Mouse (Mus musculus) megakaryocyte, embryonic 14.5 days (primary cell): ENCODE results near the gene Lcn4. TPM values are rescaled to one million over a fixed set of nuclear protein-coding genes. Genes with fewer than 3 reads are reported as not detected.
A peak's percentile ranks its signal among the peaks of the same experiment; 100 is the strongest.

Source experiments
- H3K27me3 ChIP-seq: replicated peaks from 2 replicates; pipeline ENCODE3; 2012; ENCODE audit warnings: inconsistent platforms
- H3K36me3 ChIP-seq: replicated peaks from 2 replicates; pipeline ENCODE3; 2012; ENCODE audit warnings: low read length, inconsistent platforms, mixed read lengths
- H3K4me1 ChIP-seq: 2 replicates; pipeline ENCODE4 v1.6.1; 2012; ENCODE audit warnings: inconsistent platforms
- H3K4me3 ChIP-seq: replicated peaks from 2 replicates; pipeline ENCODE3; 2012; ENCODE audit warnings: moderate library complexity, mild to moderate bottlenecking, inconsistent platforms
- H3K9me3 ChIP-seq: 2 replicates; pipeline ENCODE4 v1.6.1; 2012; ENCODE audit warnings: inconsistent platforms
- FLI1 ChIP-seq: IDR thresholded peaks from 2 replicates; pipeline ENCODE4 v1.6.1; 2012; ENCODE audit warnings: low read length, inconsistent platforms, mixed read lengths
- GATA1 ChIP-seq: IDR thresholded peaks from 3 replicates; pipeline ENCODE4 v1.6.1; 2012; ENCODE audit warnings: mixed read lengths, low read length, inconsistent platforms, borderline replicate concordance
- polyA plus RNA-seq: library from polyadenylated mRNA; stranded (reverse); fragments of >175 nt; gene quantifications from 2 replicates; pipeline ENCODE4 v1.2.3, GENCODE M21; 2012; ENCODE audit warnings: low replicate concordance; ENCODE audit not compliant: insufficient read depth

Gene Lcn4
- polyA plus RNA-seq, 1 experiment = not detected

DNA sequence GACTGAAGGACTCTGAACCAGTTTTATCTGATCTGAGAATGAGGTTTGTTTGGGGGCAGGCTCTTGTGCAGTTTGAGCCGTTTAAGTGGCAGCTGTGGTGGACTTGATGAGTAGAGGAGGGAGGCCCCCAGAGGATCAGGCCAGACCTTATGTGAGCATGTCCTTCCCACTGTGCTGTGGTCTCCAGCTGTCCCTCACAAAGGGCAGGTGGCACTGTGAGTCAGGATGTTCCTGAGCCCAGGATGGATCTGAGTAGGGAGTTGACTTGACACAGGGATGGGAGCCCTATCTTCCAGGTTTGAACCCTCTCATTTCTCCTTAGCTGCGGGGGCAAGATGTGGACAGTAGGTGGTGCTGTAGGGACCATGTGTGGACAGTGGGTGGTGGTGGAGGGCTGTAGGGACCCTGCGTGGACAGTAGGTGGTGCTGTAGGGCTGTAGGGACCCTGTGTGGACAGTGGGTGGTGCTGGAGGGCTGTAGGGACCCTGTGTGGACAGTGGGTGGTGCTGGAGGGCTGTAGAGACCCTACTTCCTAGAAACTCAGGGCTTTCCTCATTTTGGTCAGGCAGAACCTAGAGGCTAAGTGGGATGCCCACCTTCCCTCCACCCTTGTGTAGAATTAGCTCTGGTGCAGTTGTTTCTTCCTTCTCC is 24.3 kb downstream of the Lcn4 start:
- no peak for TF ChIP-seq FLI1
- no peak for TF ChIP-seq GATA1

DNA sequence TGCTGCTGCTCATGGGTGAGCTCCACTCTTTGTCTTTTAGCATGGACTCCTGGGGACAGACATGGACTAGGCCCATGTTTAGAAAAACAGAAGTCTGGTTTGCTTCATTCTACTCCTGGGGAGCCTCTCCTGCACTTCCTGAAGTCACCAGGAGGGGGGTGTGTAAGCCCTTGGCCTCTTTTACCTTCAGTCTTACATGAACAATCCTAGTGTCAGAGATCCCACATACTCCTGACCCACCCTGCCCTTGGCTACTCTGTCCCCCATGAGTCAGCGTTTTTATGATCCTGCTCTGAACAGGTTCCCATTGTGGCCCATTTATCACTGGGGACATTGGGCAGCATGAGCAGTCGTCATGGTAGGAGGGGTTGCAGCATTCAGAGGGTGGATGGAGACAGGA is 27.1 kb downstream of the Lcn4 start:
- Histone ChIP-seq H3K27me3 (peaks cover 1% of the 10 kb centered on the region), H3K36me3 (peaks cover 1% of the 10 kb centered on the region), H3K4me1 (peaks cover 57% of the 10 kb centered on the region), H3K9me3 (no peaks in the 10 kb centered on the region), H3K4me3 (no peak overlapping the region)
- TF ChIP-seq FLI1 = no peak
- no peak for TF ChIP-seq GATA1

More for the DNA sequence above, 24.3 kb downstream of the Lcn4 start:
- no peaks in the 10 kb centered on the region for H3K9me3 ChIP-seq
- H3K36me3 ChIP-seq = no peaks in the 10 kb centered on the region
- peaks cover 1% of the 10 kb centered on the region for H3K27me3 ChIP-seq
- peaks cover 56% of the 10 kb centered on the region for H3K4me1 ChIP-seq
- no peak overlapping the region for H3K4me3 ChIP-seq

DNA sequence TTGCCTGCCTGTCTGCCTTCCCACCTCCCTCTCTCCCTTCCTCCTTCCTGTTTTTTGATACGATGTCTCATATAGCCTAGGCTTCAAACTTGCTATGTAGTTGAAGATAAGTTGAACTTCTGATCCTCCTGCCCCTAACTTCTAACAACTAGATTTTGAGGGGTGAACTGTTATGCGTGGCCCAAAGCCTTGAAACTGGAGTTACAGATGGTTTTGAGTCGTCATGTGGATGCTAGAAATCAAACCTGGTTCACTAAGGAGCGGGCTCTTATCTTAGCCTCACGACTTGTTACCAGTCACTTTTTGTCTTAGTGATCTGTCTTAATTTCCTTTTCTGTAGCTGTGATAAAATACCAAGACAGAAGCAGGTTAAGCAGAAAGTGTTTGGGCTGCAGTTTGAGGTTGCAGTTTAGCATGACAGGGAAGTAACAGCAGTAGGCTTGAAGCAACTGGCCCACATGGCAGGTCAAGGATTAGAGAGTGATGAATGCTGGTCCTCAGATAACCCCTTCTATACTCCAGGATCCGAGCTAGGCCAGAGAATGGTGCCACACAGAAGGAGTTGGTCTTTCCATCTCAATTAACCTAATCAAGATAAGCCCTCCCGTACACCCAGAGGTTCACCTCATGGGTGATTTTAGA is 30.0 kb downstream of the Lcn4 start:
- H3K36me3 ChIP-seq = peaks cover 28% of the 10 kb centered on the region
- peak overlapping the region; percentile 98 for H3K4me3 ChIP-seq
- H3K27me3 ChIP-seq = peaks cover 1% of the 10 kb centered on the region
- TF ChIP-seq FLI1 (no peak), GATA1 (no peak)
- H3K9me3 ChIP-seq = no peaks in the 10 kb centered on the region
- peaks cover 65% of the 10 kb centered on the region for H3K4me1 ChIP-seq

DNA sequence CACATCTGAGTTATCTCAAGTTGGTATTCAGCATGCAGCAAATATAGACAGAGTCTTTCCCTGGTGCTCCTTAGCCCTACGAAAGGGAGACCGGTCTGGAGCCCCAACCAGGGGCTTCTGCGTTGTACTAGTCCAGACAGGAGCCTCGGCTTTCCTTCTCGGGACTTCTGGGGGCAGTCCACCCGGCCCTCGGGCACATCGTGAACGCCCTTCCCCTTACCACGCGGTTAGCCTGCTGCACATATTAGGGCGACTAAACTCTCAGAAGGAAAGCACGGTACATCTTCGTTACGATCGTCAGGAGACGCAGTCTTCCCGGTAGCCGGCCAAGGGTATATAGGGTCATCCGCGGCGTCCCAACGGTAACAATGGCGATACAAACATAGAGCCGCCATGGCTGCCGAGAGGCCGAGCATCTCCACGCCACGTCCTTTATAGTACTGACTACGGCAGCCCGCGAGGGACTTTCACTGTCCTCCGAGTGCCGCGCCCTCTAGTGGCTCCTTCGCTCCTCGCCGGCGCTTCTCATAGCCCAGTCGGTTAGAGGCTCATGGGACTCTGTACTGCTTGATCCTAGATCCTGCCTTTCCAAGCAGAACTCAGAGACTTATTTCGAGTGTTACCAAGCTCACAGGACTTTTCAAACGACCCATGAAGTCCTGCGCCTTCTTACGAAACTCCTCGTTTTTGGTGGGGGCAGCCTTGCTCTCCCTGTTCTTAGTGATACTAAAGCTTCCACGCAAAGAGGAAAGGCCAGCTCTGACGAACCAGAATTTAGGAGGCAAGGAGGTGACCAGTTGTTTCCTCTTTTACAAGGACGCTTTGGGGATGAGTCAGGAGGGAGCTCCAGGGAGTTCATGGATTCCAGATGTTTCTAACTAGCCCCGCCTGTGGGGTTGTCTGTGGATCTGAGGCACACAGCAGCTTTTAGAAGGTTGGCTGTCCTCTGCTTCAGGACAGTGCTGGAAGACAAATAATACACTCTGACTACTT is 30.9 kb downstream of the Lcn4 start:
- peak overlapping the region; percentile 98 for H3K4me3 ChIP-seq
- peaks cover 75% of the 10 kb centered on the region for H3K4me1 ChIP-seq
- no peaks in the 10 kb centered on the region for H3K9me3 ChIP-seq
- H3K36me3 ChIP-seq = peaks cover 38% of the 10 kb centered on the region
- H3K27me3 ChIP-seq = no peaks in the 10 kb centered on the region
- TF ChIP-seq GATA1 (no peak), FLI1 (no peak)

DNA sequence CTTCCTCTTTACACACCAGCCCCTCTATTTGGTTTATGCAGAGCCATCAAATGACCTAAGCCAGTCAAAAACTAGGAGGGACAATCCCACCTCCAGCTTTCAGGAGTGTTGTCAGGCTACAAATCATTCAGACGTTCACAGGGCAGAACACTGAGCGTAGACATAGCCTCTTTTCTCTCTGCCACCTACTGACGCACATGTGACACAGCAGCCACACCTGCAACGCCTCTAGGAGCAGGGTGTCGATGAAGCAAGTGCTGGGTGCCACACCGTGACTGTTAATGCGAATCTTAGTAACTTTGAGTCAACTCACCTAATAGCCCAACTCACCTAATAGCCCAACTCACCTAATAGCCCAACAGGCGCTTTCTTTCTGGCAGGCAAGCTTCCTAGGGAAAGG is 32.0 kb downstream of the Lcn4 start:
- Histone ChIP-seq H3K27me3 (no peaks in the 10 kb centered on the region), H3K4me1 (peaks cover 77% of the 10 kb centered on the region), H3K4me3 (peak overlapping the region; percentile 92), H3K36me3 (peaks cover 49% of the 10 kb centered on the region), H3K9me3 (no peaks in the 10 kb centered on the region)
- TF ChIP-seq GATA1 (no peak), FLI1 (no peak)

DNA sequence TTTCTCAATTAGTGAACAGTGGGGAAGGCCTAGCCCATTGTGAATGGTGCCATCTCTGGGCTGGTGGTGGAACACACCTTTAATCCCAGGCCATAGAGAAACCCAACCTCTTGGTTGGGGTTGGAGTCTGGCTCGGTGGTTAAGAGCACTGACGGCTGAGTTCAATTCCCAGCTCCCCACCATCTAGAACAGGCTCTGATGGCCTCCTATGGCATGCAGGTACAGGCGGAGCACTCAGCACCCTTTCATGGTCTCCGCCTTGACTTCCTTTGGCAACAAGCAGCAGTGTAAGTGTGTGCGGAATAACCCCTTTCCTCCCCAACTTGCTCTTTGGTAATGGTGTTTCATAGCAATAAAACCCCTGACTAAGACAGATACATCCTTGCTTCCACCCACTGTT is 32.5 kb downstream of the Lcn4 start:
- H3K27me3 ChIP-seq = no peaks in the 10 kb centered on the region
- peaks cover 54% of the 10 kb centered on the region for H3K36me3 ChIP-seq
- H3K4me3 ChIP-seq = peak overlapping the region; percentile 92
- peaks cover 77% of the 10 kb centered on the region for H3K4me1 ChIP-seq
- H3K9me3 ChIP-seq = no peaks in the 10 kb centered on the region
- TF ChIP-seq GATA1 = no peak
- no peak for TF ChIP-seq FLI1

DNA sequence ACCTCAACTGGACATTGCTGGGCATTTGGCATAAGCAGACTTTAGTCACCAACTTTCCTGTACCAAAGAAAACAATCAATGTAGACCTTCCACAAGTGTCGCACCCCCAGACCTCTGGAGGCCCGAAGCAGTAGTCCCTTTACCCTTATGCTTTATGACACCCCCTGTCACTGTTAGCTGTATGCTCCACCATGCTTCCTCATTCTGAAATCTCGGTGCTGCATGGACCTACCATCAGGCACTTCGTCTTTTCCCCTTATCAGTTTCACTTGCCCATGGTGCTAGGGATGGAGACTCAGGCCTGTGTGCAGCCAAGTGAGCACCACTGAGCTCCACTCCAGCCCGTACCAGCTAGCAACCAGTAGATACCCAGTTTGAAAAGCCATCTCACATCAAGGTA is 33.0 kb downstream of the Lcn4 start:
- peaks cover 79% of the 10 kb centered on the region for H3K4me1 ChIP-seq
- H3K4me3 ChIP-seq = peak overlapping the region; percentile 92
- peaks cover 58% of the 10 kb centered on the region for H3K36me3 ChIP-seq
- H3K27me3 ChIP-seq = no peaks in the 10 kb centered on the region
- no peaks in the 10 kb centered on the region for H3K9me3 ChIP-seq
- TF ChIP-seq GATA1 (no peak), FLI1 (no peak)

DNA sequence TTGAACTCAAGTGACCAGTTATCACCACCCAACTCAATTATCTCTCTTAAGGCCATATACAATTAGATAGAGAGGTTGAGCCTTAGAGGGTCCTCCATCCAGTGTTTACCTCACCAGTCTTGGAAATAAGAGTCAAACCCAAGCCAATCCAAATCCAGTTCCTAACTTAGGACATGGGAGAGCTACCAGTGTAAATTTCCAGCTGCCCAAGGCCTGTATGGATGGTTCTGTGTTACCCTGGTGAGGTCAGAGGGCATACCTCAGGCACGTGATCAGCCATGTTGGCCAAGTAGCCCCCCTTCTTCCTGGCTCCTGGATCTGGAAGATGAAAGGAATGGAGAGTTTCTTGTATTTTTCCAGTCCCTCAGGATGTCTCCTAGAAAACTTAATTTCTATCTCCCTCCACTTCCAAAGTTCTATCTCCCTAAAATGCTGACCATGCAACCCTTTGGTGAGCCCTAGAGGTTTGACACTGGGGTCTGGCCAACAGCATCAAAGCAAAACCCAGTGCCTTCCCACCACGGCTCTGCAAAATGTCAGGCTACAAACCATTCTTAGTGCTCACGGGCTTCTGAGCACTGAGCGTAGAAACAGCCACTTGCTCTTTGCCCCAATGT is 33.7 kb downstream of the Lcn4 start:
- H3K4me3 ChIP-seq = peak overlapping the region; percentile 64
- peaks cover 79% of the 10 kb centered on the region for H3K4me1 ChIP-seq
- H3K27me3 ChIP-seq = peaks cover under 1% of the 10 kb centered on the region
- H3K9me3 ChIP-seq = no peaks in the 10 kb centered on the region
- H3K36me3 ChIP-seq = peaks cover 64% of the 10 kb centered on the region
- no peak for TF ChIP-seq FLI1
- no peak for TF ChIP-seq GATA1

DNA sequence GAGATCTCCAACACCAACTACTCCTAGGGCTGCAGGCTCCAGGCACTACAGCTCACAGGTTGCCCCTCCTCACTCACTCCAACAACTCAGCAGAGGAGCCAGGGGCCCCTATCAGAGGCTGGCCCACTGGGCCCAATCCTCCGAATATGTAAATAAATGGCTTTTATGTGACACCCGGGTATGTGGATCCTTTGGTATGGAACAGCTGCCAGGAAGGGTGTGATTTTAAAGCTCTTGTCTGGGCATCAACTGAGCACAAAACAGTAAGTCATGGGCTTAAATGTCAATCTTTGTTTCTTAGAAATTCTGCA is 34.8 kb downstream of the Lcn4 start:
- TF ChIP-seq FLI1 (no peak), GATA1 (no peak)
- Histone ChIP-seq H3K4me3 (no peak overlapping the region), H3K9me3 (no peaks in the 10 kb centered on the region), H3K27me3 (peaks cover 4% of the 10 kb centered on the region), H3K36me3 (peaks cover 67% of the 10 kb centered on the region), H3K4me1 (peaks cover 68% of the 10 kb centered on the region)
